Mouse (Mus musculus) midbrain, embryonic 11.5 days (tissue): Measurements from ENCODE around the gene Gramd1b. TPM values are rescaled to one million over a fixed set of nuclear protein-coding genes. Genes with fewer than 3 reads are reported as not detected.

Source experiments
- ATAC-seq: fragments of 200-750 bp; cut with Nextera tagmentation; 2 replicates; pipeline ENCODE4 v1.8.0; 2017; ENCODE audit warnings: moderate TSS enrichment, moderate library complexity; ENCODE audit not compliant: low FRiP score
- DNase-seq: peaks from one replicate; pipeline ENCODE4 v3.0.0; 2015; ENCODE audit warnings: low spot score; ENCODE audit errors: missing footprints
- H3K27ac ChIP-seq: fragments of 300-500 bp; sonication (generic); 2 replicates; pipeline ENCODE4 v1.5.1; 2014; ENCODE audit warnings: low read depth, low read length
- H3K27me3 ChIP-seq: fragments of 300-500 bp; sonication (generic); 2 replicates; pipeline ENCODE4 v1.6.1; 2014; ENCODE audit warnings: mild to moderate bottlenecking, low read length, moderate library complexity, mixed read lengths; ENCODE audit not compliant: control insufficient read depth, insufficient read depth
- H3K36me3 ChIP-seq: fragments of 300-500 bp; sonication (generic); 2 replicates; pipeline ENCODE4 v1.6.1; 2014; ENCODE audit warnings: mild to moderate bottlenecking, low read length, moderate library complexity, mixed read lengths; ENCODE audit not compliant: control insufficient read depth, insufficient read depth
- H3K4me1 ChIP-seq: fragments of 300-500 bp; sonication (generic); 2 replicates; pipeline ENCODE4 v1.6.1; 2014; ENCODE audit warnings: low read length; ENCODE audit not compliant: control insufficient read depth, insufficient read depth
- H3K4me2 ChIP-seq: fragments of 300-500 bp; sonication (generic); 2 replicates; pipeline ENCODE4 v1.6.1; 2014; ENCODE audit warnings: mild to moderate bottlenecking, moderate library complexity
- H3K4me3 ChIP-seq: fragments of 300-500 bp; sonication (generic); 2 replicates; pipeline ENCODE4 v1.5.1; 2014; ENCODE audit warnings: low read depth, low read length
- H3K9ac ChIP-seq: fragments of 300-500 bp; sonication (generic); 2 replicates; pipeline ENCODE4 v1.6.1; 2014; ENCODE audit warnings: low read length
- H3K9me3 ChIP-seq: fragments of 300-500 bp; sonication (generic); 2 replicates; pipeline ENCODE4 v1.6.1; 2016; ENCODE audit warnings: low read length; ENCODE audit not compliant: control insufficient read depth
- WGBS: fragments of 180-500 bp; shearing (Covaris S2); extraction: QIAGEN DNeasy Blood & Tissue Kit; methylation state at CpG from one replicate; pipeline ENCODE4 v1.1.7; 2014; 5-methylcytosine and 5-hydroxymethylcytosine counted together
- polyA plus RNA-seq: library from polyadenylated mRNA; unstranded; fragments of >200 nt; fragmentation: Nextera tagmentation; extraction: Ambion mirVana; gene quantifications from 2 replicates; pipeline ENCODE4 v1.2.1, GENCODE M21; 2014

Gramd1b gene
- polyA plus RNA-seq, 1 experiment from 2014 or later = 2.5 TPM

- H3K4me3 ChIP-seq = peak overlapping the region; percentile 40
- peak overlapping the region; percentile 42 for H3K9ac ChIP-seq
- H3K9me3 ChIP-seq = no peaks in the 10 kb centered on the region
- 23% methylated on average over 8 of the region's 8 CpGs for WGBS
- H3K4me2 ChIP-seq = peak overlapping the region; percentile 66
- H3K36me3 ChIP-seq = no peaks in the 10 kb centered on the region
- peaks cover 12% of the 10 kb centered on the region for H3K4me1 ChIP-seq
- DNase-seq (no peak), ATAC-seq (no peak)
- H3K27me3 ChIP-seq = peaks cover 4% of the 10 kb centered on the region; the same call in 1 of the 2 replicates
- H3K27ac ChIP-seq = no peak overlapping the region
These were observed 261.3 kb downstream of the Gramd1b start for GRCm38 (mm10) chr9:40269880-40270279.

- DNase-seq (peak; percentile 95), ATAC-seq (peak; percentile 93)
- H3K27ac ChIP-seq = no peak within 1 kb of the TSS
- peak within 1 kb of the TSS; percentile 42 for H3K9ac ChIP-seq
- H3K27me3 ChIP-seq = peaks cover 4% of the 10 kb centered on the region; the same call in 1 of the 2 replicates
- H3K9me3 ChIP-seq = no peaks in the 10 kb centered on the region
- peak within 1 kb of the TSS; percentile 66 for H3K4me2 ChIP-seq
- peaks cover 12% of the 10 kb centered on the region for H3K4me1 ChIP-seq
- H3K4me3 ChIP-seq = peak within 1 kb of the TSS; percentile 40
- H3K36me3 ChIP-seq = no peaks in the 10 kb centered on the region
- WGBS = under 1% methylated on average over 41 of the region's 42 CpGs
These were observed 261.9 kb downstream of the Gramd1b start, which contains the start of gene Scn3b for GRCm38 (mm10) chr9:40269103-40269861. TSS of gene Scn3b (plus strand) at chr9:40269217.

GRCm38 (mm10) chr9:40268748-40269102, 262.5 kb downstream of the Gramd1b start:
- Histone ChIP-seq H3K36me3 (no peaks in the 10 kb centered on the region), H3K4me2 (peak overlapping the region; percentile 66), H3K27ac (no peak overlapping the region), H3K9ac (no peak overlapping the region), H3K9me3 (no peaks in the 10 kb centered on the region), H3K4me3 (peak overlapping the region; percentile 40), H3K27me3 (peaks cover 4% of the 10 kb centered on the region; the same call in 1 of the 2 replicates), H3K4me1 (peaks cover 12% of the 10 kb centered on the region)
- 6% methylated on average over 4 of the region's 4 CpGs for WGBS
- ATAC-seq (no peak), DNase-seq (no peak)

- Histone ChIP-seq H3K27me3 (peaks cover 4% of the 10 kb centered on the region; the same call in 1 of the 2 replicates), H3K4me3 (peak overlapping the region; percentile 40), H3K9ac (no peak overlapping the region), H3K36me3 (no peaks in the 10 kb centered on the region), H3K4me1 (peaks cover 12% of the 10 kb centered on the region), H3K27ac (no peak overlapping the region), H3K9me3 (no peaks in the 10 kb centered on the region), H3K4me2 (peak overlapping the region; percentile 66)
- 14% methylated on average over 21 of the region's 21 CpGs for WGBS
- peak; percentile 31 for ATAC-seq
- DNase-seq = peak; percentile 89
These were observed 263.0 kb downstream of the Gramd1b start for GRCm38 (mm10) chr9:40268040-40268747.

- H3K27me3 ChIP-seq = peaks cover 2% of the 10 kb centered on the region; the same call in 1 of the 2 replicates
- H3K36me3 ChIP-seq = no peaks in the 10 kb centered on the region
- 76% methylated on average over 6 of the region's 6 CpGs for WGBS
- H3K27ac ChIP-seq = no peak overlapping the region
- H3K4me1 ChIP-seq = peaks cover 4% of the 10 kb centered on the region; the same call in 1 of the 2 replicates
- no peaks in the 10 kb centered on the region for H3K9me3 ChIP-seq
- ATAC-seq (no peak), DNase-seq (no peak)
- H3K9ac ChIP-seq = no peak overlapping the region
- H3K4me3 ChIP-seq = no peak overlapping the region
- H3K4me2 ChIP-seq = no peak overlapping the region
These were observed 267.3 kb downstream of the Gramd1b start for GRCm38 (mm10) chr9:40263874-40264273.

GRCm38 (mm10) chr9:40252459-40252858, 278.7 kb downstream of the Gramd1b start:
- no peaks in the 10 kb centered on the region for H3K9me3 ChIP-seq
- no peaks in the 10 kb centered on the region for H3K27me3 ChIP-seq
- WGBS = 78% methylated on average over 3 of the region's 3 CpGs
- H3K9ac ChIP-seq = no peak overlapping the region
- H3K27ac ChIP-seq = no peak overlapping the region
- DNase-seq (no peak), ATAC-seq (no peak)
- no peaks in the 10 kb centered on the region for H3K36me3 ChIP-seq
- H3K4me1 ChIP-seq = no peaks in the 10 kb centered on the region
- H3K4me2 ChIP-seq = no peak overlapping the region
- no peak overlapping the region for H3K4me3 ChIP-seq

GRCm38 (mm10) chr9:40249106-40249505, 282.1 kb downstream of the Gramd1b start:
- ATAC-seq = no peak
- WGBS = 73% methylated on average over 1 of the region's 1 CpGs

GRCm38 (mm10) chr9:40246702-40247101, 284.5 kb downstream of the Gramd1b start:
- H3K4me1 ChIP-seq = peaks cover 7% of the 10 kb centered on the region
- ATAC-seq = no peak
- H3K4me3 ChIP-seq = no peak overlapping the region

More at GRCm38 (mm10) chr9:40249106-40249505, 282.1 kb downstream of the Gramd1b start:
- H3K4me1 ChIP-seq = no peaks in the 10 kb centered on the region
- no peak overlapping the region for H3K4me2 ChIP-seq
- no peaks in the 10 kb centered on the region for H3K27me3 ChIP-seq
- no peak overlapping the region for H3K9ac ChIP-seq
- no peaks in the 10 kb centered on the region for H3K9me3 ChIP-seq
- H3K27ac ChIP-seq = no peak overlapping the region
- no peak for DNase-seq
- H3K4me3 ChIP-seq = no peak overlapping the region
- H3K36me3 ChIP-seq = no peaks in the 10 kb centered on the region

More at GRCm38 (mm10) chr9:40246702-40247101, 284.5 kb downstream of the Gramd1b start:
- Histone ChIP-seq H3K36me3 (no peaks in the 10 kb centered on the region), H3K4me2 (no peak overlapping the region), H3K9me3 (no peaks in the 10 kb centered on the region), H3K27me3 (no peaks in the 10 kb centered on the region), H3K9ac (no peak overlapping the region), H3K27ac (no peak overlapping the region)
- DNase-seq = peak; percentile 69
- 80% methylated on average over 6 of the region's 6 CpGs for WGBS
